Mouse (Mus musculus) MEL (cell line): ENCODE results near the gene Gm11554.
"Not testable (repeated sequence)": the region's sequence is repeated elsewhere in the genome, so short reads cannot be mapped to it uniquely, and the experiment has no call there.

Experiments used
- BHLHE40 ChIP-seq: IDR thresholded peaks from 2 replicates; pipeline ENCODE4 v1.6.1; 2012; ENCODE audit warnings: low read depth, mild to moderate bottlenecking, inconsistent platforms, low read length, improper control_type of control experiment, borderline replicate concordance
- CTCF ChIP-seq, 3 experiments: IDR thresholded peaks in 2 of 3; conservative IDR thresholded peaks in 1 of 3; 2 replicates each; pipeline ENCODE4 v1.5.1; 2011 to 2012; ENCODE audit warnings: low read length in 3 of 3, low read depth in 2 of 3, mild to moderate bottlenecking in 2 of 3, improper control_type of control experiment in 1 of 3, inconsistent platforms in 1 of 3, mixed read lengths in 1 of 3, moderate library complexity in 1 of 3; ENCODE audit not compliant: control insufficient read depth in 1 of 3, insufficient read depth in 1 of 3, poor library complexity in 1 of 3, severe bottlenecking in 1 of 3
- EP300 ChIP-seq, 2 experiments: IDR thresholded peaks; 2 replicates each; pipeline ENCODE4 v1.6.1; 2011; ENCODE audit warnings: improper control_type of control experiment in 2 of 2, low read length in 2 of 2, low read depth in 1 of 2, mild to moderate bottlenecking in 1 of 2
- HCFC1 ChIP-seq: IDR thresholded peaks from 2 replicates; pipeline ENCODE4 v1.6.1; 2012; ENCODE audit warnings: low read depth, mild to moderate bottlenecking, inconsistent platforms, low read length, improper control_type of control experiment, moderate library complexity
- MAX ChIP-seq: IDR thresholded peaks from 2 replicates; pipeline ENCODE4 v1.6.1; 2011; ENCODE audit warnings: low read length, improper control_type of control experiment
- MAZ ChIP-seq: IDR thresholded peaks from 2 replicates; pipeline ENCODE4 v1.6.1; 2012; ENCODE audit warnings: low read depth, mild to moderate bottlenecking, inconsistent platforms, low read length, improper control_type of control experiment
- MYB ChIP-seq: IDR thresholded peaks from 2 replicates; pipeline ENCODE4 v1.6.1; 2011; ENCODE audit warnings: mild to moderate bottlenecking, low read depth, low read length, improper control_type of control experiment
- MYC ChIP-seq: IDR thresholded peaks from 2 replicates; pipeline ENCODE4 v1.6.1; 2011; ENCODE audit warnings: low read depth, mild to moderate bottlenecking, low read length, improper control_type of control experiment, moderate library complexity
- NELFE ChIP-seq: IDR thresholded peaks from 2 replicates; pipeline ENCODE4 v1.6.1; 2011; ENCODE audit warnings: low read depth, low read length, improper control_type of control experiment
- POLR2A ChIP-seq, 2 experiments: IDR thresholded peaks; 2 replicates each; pipeline ENCODE4 v1.6.1; 2011 to 2012; ENCODE audit warnings: low read length in 2 of 2, mild to moderate bottlenecking in 2 of 2, control low read depth in 1 of 2, improper control_type of control experiment in 1 of 2, low read depth in 1 of 2, moderate library complexity in 1 of 2; ENCODE audit not compliant: control insufficient read depth in 1 of 2, insufficient read depth in 1 of 2, poor library complexity in 1 of 2
- POLR2AphosphoS2 ChIP-seq: IDR thresholded peaks from 2 replicates; pipeline ENCODE4 v1.6.1; 2011; ENCODE audit warnings: low read length, improper control_type of control experiment
- USF2 ChIP-seq, 2 experiments: IDR thresholded peaks; 2 replicates each; pipeline ENCODE4 v1.6.1; 2011 to 2012; ENCODE audit warnings: improper control_type of control experiment in 2 of 2, low read length in 2 of 2, borderline replicate concordance in 1 of 2, inconsistent platforms in 1 of 2, low read depth in 1 of 2, mild to moderate bottlenecking in 1 of 2; ENCODE audit not compliant: insufficient read depth in 1 of 2
- ZMIZ1 ChIP-seq: IDR thresholded peaks from 2 replicates; pipeline ENCODE4 v1.6.1; 2012; ENCODE audit warnings: low read depth, mild to moderate bottlenecking, inconsistent platforms, low read length, improper control_type of control experiment, moderate library complexity
- ZNF384 ChIP-seq: IDR thresholded peaks from 2 replicates; pipeline ENCODE4 v1.6.1; 2012; ENCODE audit warnings: low read depth, mild to moderate bottlenecking, inconsistent platforms, low read length, improper control_type of control experiment

GRCm38 (mm10) chr11:99784900-99785299 lies 19.3 kb downstream of the Gm11554 start, which contains the start of gene Krtap4-9:
- TF ChIP-seq POLR2A (IDR thresholded peaks at IDR 0.05; ENCODE audit: control insufficient read depth in 1 of 2, insufficient read depth in 1 of 2, low read depth in 1 of 2, low read length in 2 of 2, poor library complexity in 1 of 2); USF2 (IDR thresholded peaks at IDR 0.05; ENCODE audit: borderline replicate concordance in 1 of 2, insufficient read depth in 1 of 2, low read depth in 1 of 2, low read length in 2 of 2); ZMIZ1; HCFC1; POLR2AphosphoS2; CTCF (IDR thresholded peaks at IDR 0.05 in 2 of 3, conservative IDR thresholded peaks at IDR 0.05 in 1 of 3; ENCODE audit: control insufficient read depth in 1 of 3, insufficient read depth in 1 of 3, low read depth in 2 of 3, low read length in 3 of 3, poor library complexity in 1 of 3, severe bottlenecking in 1 of 3); EP300 (IDR thresholded peaks at IDR 0.05; ENCODE audit: low read depth in 1 of 2, low read length in 2 of 2); ZNF384; MYB; MAX; NELFE; MYC; MAZ; BHLHE40: not testable (repeated sequence)
